Mouse (Mus musculus): Measurements from ENCODE around the gene Capn13.

- TF ChIP-seq CTCF (conservative IDR thresholded peaks at IDR 0.05; ENCODE audit: low read length) = no peak
- no peak for TF ChIP-seq POU5F1 (IDR thresholded peaks at IDR 0.05; ENCODE audit: borderline replicate concordance, low read length)
- no peak for TF ChIP-seq NANOG (IDR thresholded peaks at IDR 0.05; ENCODE audit: borderline replicate concordance, low read length)
Measured at GRCm38 (mm10) chr17:73399136-73399535, 1.5 kb downstream of the Capn13 start.

Measured in E14TG2a.4 (cell line).